Mouse (Mus musculus) intestine, embryonic 15.5 days (tissue): ENCODE results near the gene Aph1b. TPM values are rescaled to one million over a fixed set of nuclear protein-coding genes. Genes with fewer than 3 reads are reported as not detected.
"Not testable (repeated sequence)": the region's sequence is repeated elsewhere in the genome, so short reads cannot be mapped to it uniquely, and the experiment has no call there.

ENCODE experiments used
- ATAC-seq: fragments of 200-750 bp; cut with Nextera tagmentation; 2 replicates; pipeline ENCODE4 v1.8.0; 2017; ENCODE audit warnings: moderate TSS enrichment, moderate library complexity
- H3K27ac ChIP-seq: fragments of 300-500 bp; sonication (generic); 2 replicates; pipeline ENCODE4 v1.5.1; 2015; ENCODE audit warnings: mild to moderate bottlenecking, inconsistent platforms
- H3K27me3 ChIP-seq: fragments of 300-500 bp; sonication (generic); replicated peaks from 2 replicates; pipeline ENCODE4 v1.6.1; 2015; ENCODE audit warnings: inconsistent platforms
- H3K36me3 ChIP-seq: fragments of 300-500 bp; sonication (generic); 2 replicates; pipeline ENCODE4 v1.6.1; 2015; ENCODE audit warnings: inconsistent platforms
- H3K4me1 ChIP-seq: fragments of 300-500 bp; sonication (generic); replicated peaks from 2 replicates; pipeline ENCODE4 v1.6.1; 2015; ENCODE audit warnings: inconsistent platforms
- H3K4me2 ChIP-seq: fragments of 300-500 bp; sonication (generic); replicated peaks from 2 replicates; pipeline ENCODE4 v1.6.1; 2015; ENCODE audit warnings: mild to moderate bottlenecking, inconsistent platforms
- H3K4me3 ChIP-seq: fragments of 300-500 bp; sonication (generic); replicated peaks from 2 replicates; pipeline ENCODE4 v1.5.1; 2015; ENCODE audit warnings: inconsistent platforms
- H3K9ac ChIP-seq: fragments of 300-500 bp; sonication (generic); 2 replicates; pipeline ENCODE4 v1.6.1; 2015; ENCODE audit warnings: inconsistent platforms
- H3K9me3 ChIP-seq: fragments of 300-500 bp; sonication (generic); 2 replicates; pipeline ENCODE4 v1.6.1; 2016; ENCODE audit warnings: inconsistent platforms
- WGBS: fragments of 180-500 bp; shearing (Covaris S2); methylation state at CpG from one replicate; pipeline ENCODE4 v1.1.7; 2015; 5-methylcytosine and 5-hydroxymethylcytosine counted together
- polyA plus RNA-seq: library from polyadenylated mRNA; unstranded; fragments of >200 nt; fragmentation: Nextera tagmentation; extraction: Ambion mirVana; gene quantifications from 2 replicates; pipeline ENCODE4 v1.2.1, GENCODE M21; 2015

Aph1b gene
- polyA plus RNA-seq, 1 experiment from 2014 or later = 8.5 TPM

GRCm38 (mm10) chr9:66794629-66795463 is 444 bp downstream of the Aph1b start:
- H3K9ac ChIP-seq = peak overlapping the region; percentile 72
- 2% methylated on average over 43 of the region's 43 CpGs for WGBS
- H3K36me3 ChIP-seq = no peaks in the 10 kb centered on the region
- peak overlapping the region; percentile 90 for H3K4me2 ChIP-seq
- H3K27me3 ChIP-seq = no peaks in the 10 kb centered on the region
- ATAC-seq = peak; percentile 57
- peak overlapping the region; percentile 90 for H3K27ac ChIP-seq
- H3K4me1 ChIP-seq = no peaks in the 10 kb centered on the region
- no peaks in the 10 kb centered on the region for H3K9me3 ChIP-seq
- peak overlapping the region; percentile 60 for H3K4me3 ChIP-seq

- Histone ChIP-seq H3K27ac (no peak overlapping the region), H3K4me1 (no peaks in the 10 kb centered on the region), H3K27me3 (no peaks in the 10 kb centered on the region), H3K4me2 (no peak overlapping the region), H3K4me3 (no peak overlapping the region), H3K9ac (no peak overlapping the region), H3K36me3 (no peaks in the 10 kb centered on the region), H3K9me3 (no peaks in the 10 kb centered on the region)
- ATAC-seq = no peak
- 2% methylated on average over 2 of the region's 2 CpGs for WGBS
Observed at GRCm38 (mm10) chr9:66787821-66788220, 7.5 kb downstream of the Aph1b start.

- H3K9me3 ChIP-seq, H3K4me3 ChIP-seq, H3K4me2 ChIP-seq, H3K9ac ChIP-seq, H3K4me1 ChIP-seq, H3K36me3 ChIP-seq, H3K27me3 ChIP-seq, H3K27ac ChIP-seq, ATAC-seq: not testable (repeated sequence)
- 83% methylated on average over 1 of the region's 3 CpGs for WGBS
Observed at GRCm38 (mm10) chr9:66784552-66784951, 10.7 kb downstream of the Aph1b start.

GRCm38 (mm10) chr9:66770701-66771100 is 24.6 kb downstream of the Aph1b start:
- Histone ChIP-seq H3K4me2 (no peak overlapping the region), H3K27me3 (no peaks in the 10 kb centered on the region), H3K4me1 (0 out of 2 replicates have a peak, but pooled peaks cover 2% of the 10 kb centered on the region), H3K4me3 (no peak overlapping the region), H3K9ac (no peak overlapping the region), H3K9me3 (no peaks in the 10 kb centered on the region), H3K36me3 (no peaks in the 10 kb centered on the region), H3K27ac (no peak overlapping the region)
- ATAC-seq = no peak

GRCm38 (mm10) chr9:66769275-66769674 is 26.0 kb downstream of the Aph1b start:
- ATAC-seq = peak; percentile 97
- H3K4me3 ChIP-seq = no peak overlapping the region
- 46% methylated on average over 3 of the region's 3 CpGs for WGBS
- no peaks in the 10 kb centered on the region for H3K9me3 ChIP-seq
- no peaks in the 10 kb centered on the region for H3K27me3 ChIP-seq
- no peak overlapping the region for H3K4me2 ChIP-seq
- no peaks in the 10 kb centered on the region for H3K36me3 ChIP-seq
- H3K4me1 ChIP-seq = 0 out of 2 replicates have a peak, but pooled peaks cover 2% of the 10 kb centered on the region
- no peak overlapping the region for H3K9ac ChIP-seq
- peak overlapping the region; percentile 56; the same call in 1 of the 2 replicates for H3K27ac ChIP-seq

- Histone ChIP-seq H3K9ac (no peak overlapping the region), H3K4me3 (no peak overlapping the region), H3K4me2 (no peak overlapping the region), H3K4me1 (0 out of 2 replicates have a peak, but pooled peaks cover 2% of the 10 kb centered on the region), H3K36me3 (no peaks in the 10 kb centered on the region), H3K27me3 (no peaks in the 10 kb centered on the region), H3K27ac (peak overlapping the region; percentile 56; the same call in 1 of the 2 replicates), H3K9me3 (no peaks in the 10 kb centered on the region)
- ATAC-seq = peak; percentile 39; the same call in 1 of the 2 replicates
- WGBS = 92% methylated on average over 1 of the region's 1 CpGs
Observed at GRCm38 (mm10) chr9:66768721-66769120, 26.6 kb downstream of the Aph1b start.

- Histone ChIP-seq H3K4me1 (no peaks in the 10 kb centered on the region), H3K36me3 (no peaks in the 10 kb centered on the region), H3K9me3 (no peaks in the 10 kb centered on the region), H3K4me2 (no peak overlapping the region), H3K27ac (no peak overlapping the region), H3K4me3 (no peak overlapping the region), H3K27me3 (no peaks in the 10 kb centered on the region), H3K9ac (no peak overlapping the region)
- WGBS = 62% methylated on average over 1 of the region's 1 CpGs
- ATAC-seq = no peak
Observed at GRCm38 (mm10) chr9:66760991-66761390, 34.3 kb downstream of the Aph1b start.

GRCm38 (mm10) chr9:66752849-66753248 is 42.4 kb downstream of the Aph1b start:
- 68% methylated on average over 6 of the region's 6 CpGs for WGBS
- no peak overlapping the region for H3K4me3 ChIP-seq
- H3K4me2 ChIP-seq = no peak overlapping the region
- H3K9ac ChIP-seq = no peak overlapping the region
- H3K36me3 ChIP-seq = no peaks in the 10 kb centered on the region
- H3K27ac ChIP-seq = no peak overlapping the region
- ATAC-seq = no peak
- no peaks in the 10 kb centered on the region for H3K4me1 ChIP-seq
- no peaks in the 10 kb centered on the region for H3K9me3 ChIP-seq
- H3K27me3 ChIP-seq = no peaks in the 10 kb centered on the region

- WGBS = 80% methylated on average over 15 of the region's 15 CpGs
- no peaks in the 10 kb centered on the region for H3K9me3 ChIP-seq
- 0 out of 2 replicates have a peak, but pooled peaks cover 3% of the 10 kb centered on the region for H3K27me3 ChIP-seq
- no peak overlapping the region for H3K27ac ChIP-seq
- H3K36me3 ChIP-seq = no peaks in the 10 kb centered on the region
- no peak overlapping the region for H3K4me3 ChIP-seq
- H3K4me2 ChIP-seq = no peak overlapping the region
- no peaks in the 10 kb centered on the region for H3K4me1 ChIP-seq
- ATAC-seq = no peak
- H3K9ac ChIP-seq = no peak overlapping the region
Observed at GRCm38 (mm10) chr9:66748390-66748789, 46.9 kb downstream of the Aph1b start.

- no peaks in the 10 kb centered on the region for H3K9me3 ChIP-seq
- H3K27ac ChIP-seq = no peak overlapping the region
- no peaks in the 10 kb centered on the region for H3K4me1 ChIP-seq
- H3K4me2 ChIP-seq = no peak overlapping the region
- no peak for ATAC-seq
- WGBS = 65% methylated on average over 2 of the region's 2 CpGs
- H3K9ac ChIP-seq = no peak overlapping the region
- H3K4me3 ChIP-seq = no peak overlapping the region
- H3K27me3 ChIP-seq = 0 out of 2 replicates have a peak, but pooled peaks cover 3% of the 10 kb centered on the region
- no peaks in the 10 kb centered on the region for H3K36me3 ChIP-seq
Observed at GRCm38 (mm10) chr9:66744531-66744930, 50.8 kb downstream of the Aph1b start.

GRCm38 (mm10) chr9:66739516-66739915 is 55.8 kb downstream of the Aph1b start:
- WGBS = 84% methylated on average over 7 of the region's 7 CpGs
- no peak for ATAC-seq
- Histone ChIP-seq H3K27me3 (0 out of 2 replicates have a peak, but pooled peaks cover 3% of the 10 kb centered on the region), H3K4me1 (peaks cover 2% of the 10 kb centered on the region; the same call in 1 of the 2 replicates), H3K4me2 (no peak overlapping the region), H3K9me3 (no peaks in the 10 kb centered on the region), H3K27ac (no peak overlapping the region), H3K36me3 (no peaks in the 10 kb centered on the region), H3K4me3 (no peak overlapping the region), H3K9ac (no peak overlapping the region)

GRCm38 (mm10) chr9:66736551-66736950 is 58.7 kb downstream of the Aph1b start:
- Histone ChIP-seq H3K4me3 (no peak overlapping the region), H3K36me3 (no peaks in the 10 kb centered on the region), H3K9ac (no peak overlapping the region), H3K27ac (no peak overlapping the region), H3K27me3 (no peaks in the 10 kb centered on the region), H3K4me2 (no peak overlapping the region), H3K4me1 (peaks cover 13% of the 10 kb centered on the region), H3K9me3 (no peaks in the 10 kb centered on the region)
- ATAC-seq = no peak
- 74% methylated on average over 2 of the region's 2 CpGs for WGBS

GRCm38 (mm10) chr9:66736016-66736415 is 59.3 kb downstream of the Aph1b start:
- Histone ChIP-seq H3K9me3 (no peaks in the 10 kb centered on the region), H3K27me3 (no peaks in the 10 kb centered on the region), H3K4me3 (no peak overlapping the region), H3K4me2 (no peak overlapping the region), H3K4me1 (peaks cover 13% of the 10 kb centered on the region), H3K9ac (no peak overlapping the region), H3K27ac (no peak overlapping the region), H3K36me3 (no peaks in the 10 kb centered on the region)
- WGBS = 58% methylated on average over 3 of the region's 3 CpGs
- peak; percentile 77 for ATAC-seq
